Mouse (Mus musculus) lung, embryonic 15.5 days (tissue): ENCODE results near the gene Usp28. TPM values are rescaled to one million over a fixed set of nuclear protein-coding genes. Genes with fewer than 3 reads are reported as not detected.
"Not testable (repeated sequence)": the region's sequence is repeated elsewhere in the genome, so short reads cannot be mapped to it uniquely, and the experiment has no call there.

Experiments
- ATAC-seq: fragments of 200-750 bp; cut with Nextera tagmentation; 2 replicates; pipeline ENCODE4 v1.8.0; 2017; ENCODE audit warnings: moderate number of reproducible peaks, borderline replicate concordance; ENCODE audit not compliant: low FRiP score, low TSS enrichment; ENCODE audit errors: extremely low read depth
- H3K27ac ChIP-seq: fragments of 300-500 bp; sonication (generic); 2 replicates; pipeline ENCODE4 v1.5.1; 2015; ENCODE audit warnings: moderate library complexity, mild to moderate bottlenecking, inconsistent platforms
- H3K27me3 ChIP-seq: fragments of 300-500 bp; sonication (generic); 2 replicates; pipeline ENCODE4 v1.6.1; 2015; ENCODE audit warnings: inconsistent platforms
- H3K36me3 ChIP-seq: fragments of 300-500 bp; sonication (generic); 2 replicates; pipeline ENCODE4 v1.6.1; 2015; ENCODE audit warnings: inconsistent platforms
- H3K4me1 ChIP-seq: fragments of 300-500 bp; sonication (generic); 2 replicates; pipeline ENCODE4 v1.6.1; 2015; ENCODE audit warnings: inconsistent platforms
- H3K4me2 ChIP-seq: fragments of 300-500 bp; sonication (generic); 2 replicates; pipeline ENCODE4 v1.6.1; 2015; ENCODE audit warnings: inconsistent platforms, mild to moderate bottlenecking, moderate library complexity
- H3K4me3 ChIP-seq: fragments of 300-500 bp; sonication (generic); 2 replicates; pipeline ENCODE4 v1.5.1; 2015; ENCODE audit warnings: mild to moderate bottlenecking, inconsistent platforms
- H3K9ac ChIP-seq: fragments of 300-500 bp; sonication (generic); 2 replicates; pipeline ENCODE4 v1.6.1; 2015; ENCODE audit warnings: inconsistent platforms
- H3K9me3 ChIP-seq: fragments of 300-500 bp; sonication (generic); 2 replicates; pipeline ENCODE4 v1.6.1; 2016; ENCODE audit warnings: inconsistent platforms
- WGBS: fragments of 180-500 bp; shearing (Covaris S2); methylation state at CpG from one replicate; pipeline ENCODE4 v1.1.7; 2015; 5-methylcytosine and 5-hydroxymethylcytosine counted together
- polyA plus RNA-seq: library from polyadenylated mRNA; unstranded; fragments of >200 nt; fragmentation: Nextera tagmentation; extraction: Ambion mirVana; gene quantifications from 2 replicates; pipeline ENCODE4 v1.2.1, GENCODE M21; 2015

The Usp28 gene
- 29.0 and 32.2 TPM in 2 replicates for polyA plus RNA-seq

GRCm38 (mm10) chr9:48984845-48985707 lies at the start of gene Usp28:
TSS of gene Usp28 (plus strand) at chr9:48985375.
- Histone ChIP-seq H3K36me3 (no peaks in the 10 kb centered on the region), H3K4me2 (peak within 1 kb of the TSS; percentile 80), H3K27me3 (no peaks in the 10 kb centered on the region), H3K9ac (peak within 1 kb of the TSS; percentile 65), H3K4me3 (peak within 1 kb of the TSS; percentile 69), H3K27ac (peak within 1 kb of the TSS; percentile 91), H3K4me1 (peaks cover 19% of the 10 kb centered on the region), H3K9me3 (no peaks in the 10 kb centered on the region)
- WGBS, result under 1% methylated on average over 82 of the region's 94 CpGs
- ATAC-seq, result peak; percentile 95

GRCm38 (mm10) chr9:48942349-48942748 lies 42.8 kb upstream of the Usp28 start:
- Histone ChIP-seq H3K9me3 (no peaks in the 10 kb centered on the region), H3K9ac (no peak overlapping the region), H3K27me3 (no peaks in the 10 kb centered on the region), H3K36me3 (no peaks in the 10 kb centered on the region), H3K4me3 (no peak overlapping the region), H3K4me2 (no peak overlapping the region), H3K27ac (no peak overlapping the region), H3K4me1 (no peaks in the 10 kb centered on the region)
- ATAC-seq, result no peak
- 61% methylated on average over 1 of the region's 1 CpGs for WGBS

- H3K4me1 ChIP-seq, result no peaks in the 10 kb centered on the region
- 82% methylated on average over 4 of the region's 4 CpGs for WGBS
- no peak for ATAC-seq
- no peaks in the 10 kb centered on the region for H3K36me3 ChIP-seq
- no peak overlapping the region for H3K27ac ChIP-seq
- H3K27me3 ChIP-seq, result no peaks in the 10 kb centered on the region
- no peaks in the 10 kb centered on the region for H3K9me3 ChIP-seq
- no peak overlapping the region for H3K9ac ChIP-seq
- H3K4me3 ChIP-seq, result no peak overlapping the region
- no peak overlapping the region for H3K4me2 ChIP-seq
Observed at GRCm38 (mm10) chr9:48947565-48947964, 37.6 kb upstream of the Usp28 start.

GRCm38 (mm10) chr9:48961314-48961713 lies 23.9 kb upstream of the Usp28 start:
- no peaks in the 10 kb centered on the region for H3K4me1 ChIP-seq
- no peak overlapping the region for H3K4me2 ChIP-seq
- H3K36me3 ChIP-seq, result no peaks in the 10 kb centered on the region
- H3K27me3 ChIP-seq, result peaks cover 8% of the 10 kb centered on the region; the same call in 1 of the 2 replicates
- ATAC-seq, result no peak
- no peak overlapping the region for H3K27ac ChIP-seq
- H3K9ac ChIP-seq, result no peak overlapping the region
- no peak overlapping the region for H3K4me3 ChIP-seq
- H3K9me3 ChIP-seq, result no peaks in the 10 kb centered on the region
- 40% methylated on average over 12 of the region's 12 CpGs for WGBS

- 31% methylated on average over 7 of the region's 7 CpGs for WGBS
- Histone ChIP-seq H3K27me3 (peaks cover 8% of the 10 kb centered on the region; the same call in 1 of the 2 replicates), H3K4me1 (no peaks in the 10 kb centered on the region), H3K36me3 (no peaks in the 10 kb centered on the region), H3K27ac (no peak overlapping the region), H3K9me3 (no peaks in the 10 kb centered on the region), H3K4me3 (no peak overlapping the region), H3K4me2 (no peak overlapping the region), H3K9ac (no peak overlapping the region)
- no peak for ATAC-seq
Observed at GRCm38 (mm10) chr9:48962131-48962530, 23.0 kb upstream of the Usp28 start.

GRCm38 (mm10) chr9:48964587-48965040 lies 20.6 kb upstream of the Usp28 start, which contains the start of gene Htr3b:
TSS of gene Htr3b (minus strand) at chr9:48964990.
- Histone ChIP-seq H3K9ac (no peak within 1 kb of the TSS), H3K36me3 (no peaks in the 10 kb centered on the region), H3K27me3 (peaks cover 8% of the 10 kb centered on the region; the same call in 1 of the 2 replicates), H3K9me3 (no peaks in the 10 kb centered on the region), H3K4me2 (no peak within 1 kb of the TSS), H3K4me3 (no peak within 1 kb of the TSS), H3K4me1 (no peaks in the 10 kb centered on the region), H3K27ac (no peak within 1 kb of the TSS)
- WGBS, result 62% methylated on average over 7 of the region's 7 CpGs
- ATAC-seq, result no peak

- Histone ChIP-seq H3K4me3 (no peak overlapping the region), H3K36me3 (no peaks in the 10 kb centered on the region), H3K4me1 (no peaks in the 10 kb centered on the region), H3K4me2 (no peak overlapping the region), H3K27ac (no peak overlapping the region), H3K9ac (no peak overlapping the region), H3K9me3 (no peaks in the 10 kb centered on the region), H3K27me3 (no peaks in the 10 kb centered on the region)
- no peak for ATAC-seq
- 32% methylated on average over 3 of the region's 3 CpGs for WGBS
Observed at GRCm38 (mm10) chr9:48972494-48972893, 12.7 kb upstream of the Usp28 start.

- H3K27ac ChIP-seq, result no peak overlapping the region
- no peak overlapping the region for H3K4me2 ChIP-seq
- no peak overlapping the region for H3K4me3 ChIP-seq
- no peak for ATAC-seq
- H3K4me1 ChIP-seq, result no peaks in the 10 kb centered on the region
- no peak overlapping the region for H3K9ac ChIP-seq
- H3K36me3 ChIP-seq, result no peaks in the 10 kb centered on the region
- H3K9me3 ChIP-seq, result no peaks in the 10 kb centered on the region
- WGBS, result 70% methylated on average over 6 of the region's 6 CpGs
- no peaks in the 10 kb centered on the region for H3K27me3 ChIP-seq
Observed at GRCm38 (mm10) chr9:48976661-48977355, 8.4 kb upstream of the Usp28 start.

GRCm38 (mm10) chr9:48980371-48980770 lies 4.8 kb upstream of the Usp28 start:
- Histone ChIP-seq H3K27ac (no peak overlapping the region), H3K4me2 (no peak overlapping the region), H3K9ac (no peak overlapping the region), H3K9me3 (no peaks in the 10 kb centered on the region), H3K4me1 (no peaks in the 10 kb centered on the region), H3K4me3 (no peak overlapping the region), H3K36me3 (no peaks in the 10 kb centered on the region), H3K27me3 (no peaks in the 10 kb centered on the region)
- WGBS, result 76% methylated on average over 5 of the region's 5 CpGs
- no peak for ATAC-seq

- no peak overlapping the region for H3K4me3 ChIP-seq
Observed at GRCm38 (mm10) chr9:48980781-48981180, 4.4 kb upstream of the Usp28 start.

GRCm38 (mm10) chr9:48981827-48982226 lies 3.3 kb upstream of the Usp28 start:
- no peak for ATAC-seq
- Histone ChIP-seq H3K27ac (no peak overlapping the region), H3K4me3 (no peak overlapping the region), H3K4me2 (no peak overlapping the region), H3K36me3 (no peaks in the 10 kb centered on the region), H3K4me1 (peaks cover 3% of the 10 kb centered on the region), H3K9me3 (no peaks in the 10 kb centered on the region), H3K9ac (no peak overlapping the region), H3K27me3 (no peaks in the 10 kb centered on the region)

More at GRCm38 (mm10) chr9:48980781-48981180, 4.4 kb upstream of the Usp28 start:
- no peak overlapping the region for H3K4me2 ChIP-seq
- WGBS, result 63% methylated on average over 3 of the region's 3 CpGs
- no peaks in the 10 kb centered on the region for H3K9me3 ChIP-seq
- no peaks in the 10 kb centered on the region for H3K36me3 ChIP-seq
- no peaks in the 10 kb centered on the region for H3K27me3 ChIP-seq
- no peak for ATAC-seq
- H3K4me1 ChIP-seq, result no peaks in the 10 kb centered on the region
- H3K9ac ChIP-seq, result no peak overlapping the region
- no peak overlapping the region for H3K27ac ChIP-seq

GRCm38 (mm10) chr9:48983801-48984200 lies 1.4 kb upstream of the Usp28 start:
- not testable (repeated sequence) for H3K36me3 ChIP-seq, H3K4me3 ChIP-seq, ATAC-seq, H3K27ac ChIP-seq, H3K4me2 ChIP-seq, H3K9ac ChIP-seq, H3K9me3 ChIP-seq, H3K27me3 ChIP-seq
- H3K4me1 ChIP-seq, result peaks cover 19% of the 10 kb centered on the region
- WGBS, result 90% methylated on average over 6 of the region's 6 CpGs
